Mouse (Mus musculus) neural tube, embryonic 11.5 days (tissue): ENCODE measurements around the gene Cemip. TPM values are rescaled to one million over a fixed set of nuclear protein-coding genes. Genes with fewer than 3 reads are reported as not detected.

ENCODE experiments used
- ATAC-seq: fragments of 200-750 bp; cut with Nextera tagmentation; 2 replicates; pipeline ENCODE4 v1.8.0; 2017; ENCODE audit warnings: moderate number of reproducible peaks, mild to moderate bottlenecking, moderate TSS enrichment, moderate library complexity; ENCODE audit not compliant: insufficient read depth, low FRiP score, low TSS enrichment
- DNase-seq: peaks from one replicate; pipeline ENCODE4 v3.0.0-alpha.2; 2015; ENCODE audit warnings: low spot score
- H3K27ac ChIP-seq: fragments of 300-500 bp; sonication (generic); 2 replicates; pipeline ENCODE4 v1.5.1; 2014; ENCODE audit warnings: low read depth, mild to moderate bottlenecking, low read length
- H3K27me3 ChIP-seq: fragments of 300-500 bp; sonication (generic); 2 replicates; pipeline ENCODE4 v1.6.1; 2014; ENCODE audit warnings: mild to moderate bottlenecking, low read length, mixed read lengths; ENCODE audit not compliant: control insufficient read depth, insufficient read depth
- H3K36me3 ChIP-seq: fragments of 300-500 bp; sonication (generic); 2 replicates; pipeline ENCODE4 v1.6.1; 2014; ENCODE audit warnings: mild to moderate bottlenecking, low read length, moderate library complexity, mixed read lengths; ENCODE audit not compliant: control insufficient read depth, insufficient read depth
- H3K4me1 ChIP-seq: fragments of 300-500 bp; sonication (generic); 2 replicates; pipeline ENCODE4 v1.6.1; 2014; ENCODE audit warnings: low read length, mixed read lengths; ENCODE audit not compliant: control insufficient read depth, insufficient read depth
- H3K4me2 ChIP-seq: fragments of 300-500 bp; sonication (generic); 2 replicates; pipeline ENCODE4 v1.6.1; 2014; ENCODE audit warnings: low read depth, mild to moderate bottlenecking, moderate library complexity
- H3K4me3 ChIP-seq: fragments of 300-500 bp; sonication (generic); 2 replicates; pipeline ENCODE4 v1.5.1; 2014; ENCODE audit warnings: low read depth, low read length
- H3K9ac ChIP-seq: fragments of 300-500 bp; sonication (generic); 2 replicates; pipeline ENCODE4 v1.6.1; 2014; ENCODE audit warnings: mild to moderate bottlenecking, low read length
- H3K9me3 ChIP-seq: fragments of 300-500 bp; sonication (generic); 2 replicates; pipeline ENCODE4 v1.6.1; 2016; ENCODE audit warnings: low read length; ENCODE audit not compliant: control insufficient read depth
- WGBS: fragments of 180-500 bp; shearing (Covaris S2); extraction: QIAGEN DNeasy Blood & Tissue Kit; methylation state at CpG from one replicate; pipeline ENCODE4 v1.1.7; 2014; 5-methylcytosine and 5-hydroxymethylcytosine counted together
- polyA plus RNA-seq: library from polyadenylated mRNA; unstranded; fragments of >200 nt; fragmentation: Nextera tagmentation; extraction: Ambion mirVana; gene quantifications from 2 replicates; pipeline ENCODE4 v1.2.1, GENCODE M21; 2014

Cemip gene
- polyA plus RNA-seq, 1 experiment from 2014 or later, result 0.11 TPM

- Histone ChIP-seq H3K27ac (no peak overlapping the region), H3K9ac (no peak overlapping the region), H3K4me3 (no peak overlapping the region), H3K4me2 (no peak overlapping the region), H3K27me3 (no peaks in the 10 kb centered on the region), H3K4me1 (no peaks in the 10 kb centered on the region), H3K9me3 (no peaks in the 10 kb centered on the region), H3K36me3 (no peaks in the 10 kb centered on the region)
- WGBS, result 85% methylated on average over 3 of the region's 3 CpGs
- no peak for DNase-seq
- ATAC-seq, result no peak
These were observed 174.4 kb downstream of the Cemip start for GRCm38 (mm10) chr7:83911909-83912308.

- DNase-seq (no peak), ATAC-seq (no peak)
- WGBS, result 95% methylated on average over 3 of the region's 3 CpGs
- no peaks in the 10 kb centered on the region for H3K27me3 ChIP-seq
- no peak overlapping the region for H3K4me3 ChIP-seq
- no peak overlapping the region for H3K9ac ChIP-seq
- H3K9me3 ChIP-seq, result no peaks in the 10 kb centered on the region
- no peak overlapping the region for H3K4me2 ChIP-seq
- no peaks in the 10 kb centered on the region for H3K4me1 ChIP-seq
- H3K36me3 ChIP-seq, result no peaks in the 10 kb centered on the region
- H3K27ac ChIP-seq, result no peak overlapping the region
These were observed 181.5 kb downstream of the Cemip start for GRCm38 (mm10) chr7:83904831-83905230.

GRCm38 (mm10) chr7:83902296-83903145, 183.8 kb downstream of the Cemip start:
- H3K4me1 ChIP-seq, result no peaks in the 10 kb centered on the region
- whole genome bisulfite sequencing, result 81% methylated on average over 5 of the region's 5 CpGs
- H3K36me3 ChIP-seq, result peaks cover 6% of the 10 kb centered on the region; the same call in 1 of the 2 replicates
- no peak for ATAC-seq
- no peaks in the 10 kb centered on the region for H3K27me3 ChIP-seq
- no peak overlapping the region for H3K4me3 ChIP-seq
- no peak overlapping the region for H3K9ac ChIP-seq
- no peak overlapping the region for H3K27ac ChIP-seq
- no peak for DNase-seq
- no peaks in the 10 kb centered on the region for H3K9me3 ChIP-seq
- H3K4me2 ChIP-seq, result no peak overlapping the region

DNA sequence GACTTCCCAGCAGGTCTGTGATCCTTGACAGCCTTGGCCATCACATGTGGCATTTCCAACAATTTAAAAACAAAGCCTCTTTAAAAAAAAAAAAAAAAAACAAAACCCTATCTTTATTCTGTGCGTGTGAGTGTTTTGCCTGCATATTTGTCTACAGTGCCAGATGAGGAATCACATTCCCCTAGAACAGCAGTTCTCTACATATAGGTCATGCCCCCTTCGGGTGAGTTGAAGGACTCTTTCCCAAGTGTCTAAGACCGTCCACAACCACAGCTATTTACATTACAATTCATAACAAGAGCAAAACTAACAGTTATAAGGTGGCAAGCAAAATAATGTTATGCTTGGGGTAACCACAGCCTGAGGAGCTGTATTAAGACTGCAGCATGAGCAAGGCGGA, 184.9 kb downstream of the Cemip start:
- DNase-seq (no peak), ATAC-seq (no peak)
- Histone ChIP-seq H3K27me3 (no peaks in the 10 kb centered on the region), H3K4me3 (no peak overlapping the region), H3K9me3 (no peaks in the 10 kb centered on the region), H3K4me1 (no peaks in the 10 kb centered on the region), H3K4me2 (no peak overlapping the region), H3K9ac (no peak overlapping the region), H3K27ac (no peak overlapping the region), H3K36me3 (peaks cover 6% of the 10 kb centered on the region; the same call in 1 of the 2 replicates)
- WGBS, result 87% methylated on average over 4 of the region's 4 CpGs

DNA sequence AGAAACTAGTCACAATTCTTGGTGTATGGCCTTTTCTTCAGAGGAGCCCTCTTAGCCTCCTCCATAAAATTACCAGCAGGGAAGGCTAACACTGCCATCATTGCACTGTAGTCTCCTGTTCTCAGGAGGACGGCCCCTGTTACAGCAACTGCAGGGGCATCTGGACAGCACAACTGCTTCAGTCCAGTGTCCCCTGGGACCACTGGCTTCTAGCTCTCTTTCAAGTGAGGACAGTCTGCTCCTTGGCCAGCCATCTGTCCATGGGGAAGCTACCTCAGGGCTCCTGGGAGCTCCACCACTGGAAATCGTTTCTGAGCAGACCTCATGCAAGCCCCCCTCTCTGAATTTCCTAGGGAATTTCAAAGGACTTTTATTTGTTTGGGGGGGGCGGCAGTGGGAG, 185.8 kb downstream of the Cemip start:
- H3K4me3 ChIP-seq, result no peak overlapping the region
- H3K9ac ChIP-seq, result no peak overlapping the region
- DNase-seq (no peak), ATAC-seq (no peak)
- H3K27me3 ChIP-seq, result no peaks in the 10 kb centered on the region
- no peak overlapping the region for H3K4me2 ChIP-seq
- H3K27ac ChIP-seq, result no peak overlapping the region
- H3K9me3 ChIP-seq, result no peaks in the 10 kb centered on the region
- H3K36me3 ChIP-seq, result peaks cover 6% of the 10 kb centered on the region; the same call in 1 of the 2 replicates
- WGBS, result 69% methylated on average over 3 of the region's 3 CpGs
- no peaks in the 10 kb centered on the region for H3K4me1 ChIP-seq

DNA sequence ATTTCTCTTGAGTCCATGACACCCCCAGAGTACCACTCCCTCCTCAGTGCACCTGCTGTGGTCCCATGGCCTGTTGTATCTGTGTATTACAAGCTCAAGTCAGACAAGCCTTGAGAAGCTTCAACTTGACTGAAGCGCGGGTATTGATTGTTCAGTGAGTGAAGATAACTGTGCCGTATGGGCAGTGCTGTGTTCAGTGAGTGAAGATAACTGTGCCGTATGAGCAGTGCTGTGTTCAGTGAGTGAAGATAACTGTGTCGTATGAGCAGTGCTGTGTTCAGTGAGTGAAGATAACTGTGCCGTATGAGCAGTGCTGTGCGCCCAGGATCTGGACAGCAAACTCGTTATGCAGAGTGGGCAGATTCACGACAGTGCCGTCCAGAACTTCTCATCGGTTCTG, 188.0 kb downstream of the Cemip start:
- Histone ChIP-seq H3K27me3 (no peaks in the 10 kb centered on the region), H3K4me1 (peaks cover 7% of the 10 kb centered on the region; the same call in 1 of the 2 replicates), H3K4me2 (no peak overlapping the region), H3K4me3 (no peak overlapping the region), H3K36me3 (peaks cover 6% of the 10 kb centered on the region; the same call in 1 of the 2 replicates), H3K9me3 (no peaks in the 10 kb centered on the region), H3K27ac (no peak overlapping the region), H3K9ac (no peak overlapping the region)
- 93% methylated on average over 11 of the region's 11 CpGs for WGBS
- DNase-seq (no peak), ATAC-seq (no peak)

DNA sequence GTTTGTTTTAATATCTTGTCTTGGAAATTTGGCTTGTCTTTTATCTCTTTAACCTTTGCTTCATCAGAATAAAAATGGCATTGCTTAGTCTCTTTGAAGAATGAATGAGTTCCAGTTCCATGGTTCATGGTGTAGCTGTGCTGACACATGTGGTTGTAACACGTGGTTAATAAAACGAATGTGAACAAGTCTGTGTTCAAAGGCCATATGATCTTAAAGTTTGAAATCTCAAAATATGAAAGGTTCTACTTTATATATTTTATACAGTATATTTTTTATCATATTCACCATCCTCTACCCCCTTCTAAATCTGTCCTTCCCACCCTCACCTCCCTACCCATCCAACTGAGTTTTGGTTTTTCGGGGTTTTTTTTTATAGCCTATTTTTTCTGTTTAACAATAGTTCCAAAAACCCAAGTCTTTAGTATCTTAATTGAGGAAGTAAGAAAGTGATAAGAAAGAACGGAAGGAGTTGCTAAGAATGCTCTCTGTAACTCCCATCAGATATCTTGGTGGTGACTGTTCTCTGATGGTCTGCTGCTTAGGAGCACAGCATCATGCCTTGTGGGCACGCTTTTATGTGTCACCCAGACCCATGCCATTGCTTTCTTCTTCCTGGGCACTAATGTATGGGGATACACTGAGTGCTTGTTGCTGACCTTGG, 190.1 kb downstream of the Cemip start:
- Histone ChIP-seq H3K9me3 (no peaks in the 10 kb centered on the region), H3K4me2 (no peak overlapping the region), H3K4me1 (peaks cover 12% of the 10 kb centered on the region; the same call in 1 of the 2 replicates), H3K36me3 (peaks cover 6% of the 10 kb centered on the region; the same call in 1 of the 2 replicates), H3K27me3 (no peaks in the 10 kb centered on the region), H3K27ac (no peak overlapping the region), H3K9ac (no peak overlapping the region), H3K4me3 (no peak overlapping the region)
- 96% methylated on average over 5 of the region's 5 CpGs for WGBS
- DNase-seq (no peak), ATAC-seq (no peak)

DNA sequence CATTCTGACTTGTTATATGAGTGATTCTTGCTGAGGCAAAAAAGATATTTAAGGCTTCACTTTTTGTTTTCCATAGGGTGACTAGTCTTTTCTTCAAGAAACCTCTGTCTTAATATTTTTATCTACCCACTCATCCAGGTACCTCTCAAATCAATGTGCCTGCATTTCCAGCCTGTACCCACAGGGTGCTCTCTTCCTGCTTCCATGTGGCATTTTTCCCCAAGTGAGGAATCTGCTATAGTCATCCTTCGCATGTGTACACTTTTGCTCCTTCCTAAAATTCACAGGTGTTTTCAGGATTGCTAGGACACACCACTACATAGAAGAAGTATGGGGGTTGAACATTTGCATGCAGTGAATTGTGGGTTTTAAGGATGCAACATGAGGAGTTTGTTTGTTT, 192.0 kb downstream of the Cemip start:
- DNase-seq, result no peak
- no peak overlapping the region for H3K9ac ChIP-seq
- peaks cover 12% of the 10 kb centered on the region; the same call in 1 of the 2 replicates for H3K4me1 ChIP-seq
- ATAC-seq, result no peak
- WGBS, result 94% methylated on average over 1 of the region's 1 CpGs
- H3K4me3 ChIP-seq, result no peak overlapping the region
- no peaks in the 10 kb centered on the region for H3K27me3 ChIP-seq
- H3K9me3 ChIP-seq, result no peaks in the 10 kb centered on the region
- H3K4me2 ChIP-seq, result no peak overlapping the region
- H3K27ac ChIP-seq, result no peak overlapping the region
- peaks cover 6% of the 10 kb centered on the region; the same call in 1 of the 2 replicates for H3K36me3 ChIP-seq
